Mouse (Mus musculus) kidney, postnatal 14 days (tissue): ENCODE results near the gene Bmp15.

Experiments
- DNase-seq: peaks from one replicate; pipeline ENCODE4 v3.0.0; 2022; ENCODE audit warnings: mixed read lengths

Gene Bmp15

GRCm38 (mm10) chrX:6320621-6321020 lies at the start of gene Bmp15:
Bmp15 (minus strand) TSS chrX:6320721.
- DNase-seq, result no peak

GRCm38 (mm10) chrX:6368822-6369221 lies 48.3 kb upstream of the Bmp15 start:
- DNase-seq, result no peak

GRCm38 (mm10) chrX:6357503-6358114 lies 37.1 kb upstream of the Bmp15 start:
- peak; percentile 63 for DNase-seq

GRCm38 (mm10) chrX:6356876-6357275 lies 36.4 kb upstream of the Bmp15 start:
- peak; percentile 16 for DNase-seq

GRCm38 (mm10) chrX:6345273-6345959 lies 24.9 kb upstream of the Bmp15 start:
- DNase-seq, result no peak

- peak; percentile 25 for DNase-seq
Measured at GRCm38 (mm10) chrX:6324056-6324455, 3.5 kb upstream of the Bmp15 start.

- peak; percentile 4 for DNase-seq
Measured at GRCm38 (mm10) chrX:6317747-6318146, 2.8 kb downstream of the Bmp15 start.
